Mouse (Mus musculus) heart, postnatal 0 days (tissue): ENCODE data around the gene Tpk1. TPM values are rescaled to one million over a fixed set of nuclear protein-coding genes. Genes with fewer than 3 reads are reported as not detected.
A peak's percentile ranks its signal among the peaks of the same experiment; 100 is the strongest.

ENCODE experiments used
- ATAC-seq: fragments of 200-750 bp; cut with Nextera tagmentation; 2 replicates; pipeline ENCODE4 v1.8.0; 2017; ENCODE audit warnings: low read depth, moderate number of reproducible peaks, moderate library complexity; ENCODE audit not compliant: insufficient read depth
- DNase-seq: peaks from one replicate; pipeline ENCODE4 v3.0.0-alpha.2; 2016; ENCODE audit warnings: low spot score
- H3K27ac ChIP-seq: fragments of 300-500 bp; sonication (generic); 2 replicates; pipeline ENCODE4 v1.5.1; 2014; ENCODE audit warnings: low read depth, mild to moderate bottlenecking
- H3K27me3 ChIP-seq: fragments of 300-500 bp; sonication (generic); 2 replicates; pipeline ENCODE4 v1.6.1; 2014; ENCODE audit warnings: low read length, mixed read lengths; ENCODE audit not compliant: control insufficient read depth, insufficient read depth
- H3K36me3 ChIP-seq: fragments of 300-500 bp; sonication (generic); replicated peaks from 2 replicates; pipeline ENCODE4 v1.6.1; 2014; ENCODE audit warnings: low read length, mixed read lengths; ENCODE audit not compliant: control insufficient read depth, insufficient read depth
- H3K4me1 ChIP-seq: fragments of 300-500 bp; sonication (generic); 2 replicates; pipeline ENCODE4 v1.6.1; 2014; ENCODE audit warnings: antibody characterized with exemption; ENCODE audit not compliant: control insufficient read depth, insufficient read depth
- H3K4me2 ChIP-seq: fragments of 300-500 bp; sonication (generic); 2 replicates; pipeline ENCODE4 v1.6.1; 2014; ENCODE audit warnings: low read depth, mild to moderate bottlenecking, low read length, moderate library complexity
- H3K4me3 ChIP-seq: fragments of 300-500 bp; sonication (generic); 2 replicates; pipeline ENCODE4 v1.5.1; 2014; ENCODE audit warnings: low read depth, low read length
- H3K9ac ChIP-seq: fragments of 300-500 bp; sonication (generic); replicated peaks from 2 replicates; pipeline ENCODE4 v1.6.1; 2014; ENCODE audit warnings: low read depth, low read length, mixed read lengths
- H3K9me3 ChIP-seq: fragments of 300-500 bp; sonication (generic); replicated peaks from 2 replicates; pipeline ENCODE4 v1.6.1; 2016; ENCODE audit warnings: low read length; ENCODE audit not compliant: control insufficient read depth
- CTCF ChIP-seq: IDR thresholded peaks from 2 replicates; pipeline ENCODE4 v1.5.1; 2016; ENCODE audit warnings: antibody characterized with exemption, control low read depth, low read depth
- EP300 ChIP-seq: IDR thresholded peaks from 2 replicates; pipeline ENCODE4 v1.6.1; 2016; ENCODE audit warnings: antibody characterized with exemption, low read depth
- WGBS: fragments of 180-500 bp; shearing (Covaris S2); extraction: QIAGEN DNeasy Blood & Tissue Kit; methylation state at CpG from one replicate; pipeline ENCODE4 v1.1.7; 2014; 5-methylcytosine and 5-hydroxymethylcytosine counted together
- polyA plus RNA-seq: library from polyadenylated mRNA; unstranded; fragments of >200 nt; fragmentation: Nextera tagmentation; extraction: Ambion mirVana; gene quantifications from 2 replicates; pipeline ENCODE4 v1.2.1, GENCODE M21; 2015
- total RNA-seq: library from RNA; depleted of rRNA; stranded (reverse); fragments of >200 nt; gene quantifications from 2 replicates; pipeline ENCODE4 v1.2.3, GENCODE M21; 2014; ENCODE audit warnings: low replicate concordance

The Tpk1 gene
- total and polyA plus RNA-seq, 2 experiments from 2014 or later = 2.8 to 6.3 TPM

DNA sequence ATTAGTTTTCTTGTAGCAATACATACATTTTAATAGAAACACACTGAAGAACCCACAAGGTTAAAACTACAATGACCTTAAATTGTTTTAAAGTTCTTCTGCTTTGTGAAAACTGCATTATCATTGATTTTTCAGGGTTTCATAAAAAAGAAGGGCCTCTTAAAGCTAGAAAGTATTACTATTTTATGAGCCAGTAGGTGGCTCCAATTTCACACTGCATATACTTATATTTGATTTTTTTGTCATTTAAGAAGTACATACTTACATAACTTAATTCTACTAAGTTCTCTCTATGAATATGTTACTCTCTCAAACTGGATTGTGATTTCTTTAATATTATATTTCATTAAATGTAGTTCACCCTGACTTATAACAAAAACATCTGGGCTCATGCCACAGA, 173.7 kb downstream of the Tpk1 start:
- ATAC-seq = no peak
- no peak overlapping the region for H3K4me2 ChIP-seq
- TF ChIP-seq CTCF (peak; percentile 17; the same call in 1 of the 2 replicates), EP300 (no peak)

DNA sequence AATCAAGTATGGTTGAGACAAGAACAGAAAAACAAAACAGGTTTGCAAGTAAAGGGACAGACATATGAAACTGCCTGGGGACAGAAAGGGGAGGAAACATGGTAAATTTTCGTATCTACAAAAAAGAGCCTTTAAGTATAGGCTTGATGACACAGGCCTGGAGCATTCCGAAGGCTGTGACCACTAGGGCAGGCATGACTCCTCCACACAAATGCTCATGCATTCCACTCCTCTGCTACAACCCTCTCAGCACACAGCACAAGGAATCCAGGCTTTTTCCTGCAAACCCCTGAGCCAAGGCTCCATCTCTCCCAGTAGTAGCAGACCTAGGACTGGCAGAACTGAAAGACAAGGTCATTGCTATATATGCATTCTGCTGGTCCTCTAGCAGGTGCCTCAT, 179.4 kb downstream of the Tpk1 start:
- H3K27me3 ChIP-seq = no peaks in the 10 kb centered on the region
- no peak overlapping the region for H3K9ac ChIP-seq
- no peak overlapping the region for H3K27ac ChIP-seq
- H3K9me3 ChIP-seq = no peaks in the 10 kb centered on the region
- no peak for ATAC-seq
- DNase-seq = no peak
- H3K4me1 ChIP-seq = no peaks in the 10 kb centered on the region
- H3K36me3 ChIP-seq = no peaks in the 10 kb centered on the region
- H3K4me3 ChIP-seq = no peak overlapping the region
- 66% methylated on average over 2 of the region's 2 CpGs for WGBS
- TF ChIP-seq CTCF = no peak
- no peak for TF ChIP-seq EP300
- no peak overlapping the region for H3K4me2 ChIP-seq

More for the DNA sequence above, 173.7 kb downstream of the Tpk1 start:
- no peaks in the 10 kb centered on the region for H3K9me3 ChIP-seq
- no peak overlapping the region for H3K27ac ChIP-seq
- no peaks in the 10 kb centered on the region for H3K36me3 ChIP-seq
- no peaks in the 10 kb centered on the region for H3K27me3 ChIP-seq
- DNase-seq = no peak
- no peaks in the 10 kb centered on the region for H3K4me1 ChIP-seq
- H3K4me3 ChIP-seq = no peak overlapping the region
- H3K9ac ChIP-seq = no peak overlapping the region

DNA sequence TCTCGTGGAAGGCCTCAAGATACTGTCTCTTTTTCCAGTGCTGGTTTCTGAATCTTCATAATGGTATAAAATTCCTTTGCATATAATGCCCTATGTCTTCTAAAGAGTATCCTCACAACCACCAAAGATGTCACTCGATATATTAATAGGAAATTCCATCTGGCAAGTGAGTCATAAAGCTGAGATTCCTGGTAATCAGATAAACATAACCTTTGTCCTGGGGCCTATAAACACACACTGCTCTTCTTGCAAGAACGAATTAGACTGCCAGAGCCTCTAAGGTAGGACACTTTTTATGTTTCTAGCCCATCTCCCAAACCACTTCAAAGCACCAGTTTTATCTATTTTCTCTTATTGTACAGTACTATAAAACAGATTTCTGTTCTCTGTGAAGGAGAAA, 185.4 kb downstream of the Tpk1 start:
- Histone ChIP-seq H3K4me1 (no peaks in the 10 kb centered on the region), H3K27ac (no peak overlapping the region), H3K9me3 (no peaks in the 10 kb centered on the region), H3K27me3 (no peaks in the 10 kb centered on the region), H3K4me3 (no peak overlapping the region), H3K36me3 (no peaks in the 10 kb centered on the region), H3K9ac (no peak overlapping the region), H3K4me2 (no peak overlapping the region)
- no peak for DNase-seq
- TF ChIP-seq EP300 (no peak), CTCF (no peak)
- ATAC-seq = no peak
- 62% methylated on average over 3 of the region's 3 CpGs for WGBS

DNA sequence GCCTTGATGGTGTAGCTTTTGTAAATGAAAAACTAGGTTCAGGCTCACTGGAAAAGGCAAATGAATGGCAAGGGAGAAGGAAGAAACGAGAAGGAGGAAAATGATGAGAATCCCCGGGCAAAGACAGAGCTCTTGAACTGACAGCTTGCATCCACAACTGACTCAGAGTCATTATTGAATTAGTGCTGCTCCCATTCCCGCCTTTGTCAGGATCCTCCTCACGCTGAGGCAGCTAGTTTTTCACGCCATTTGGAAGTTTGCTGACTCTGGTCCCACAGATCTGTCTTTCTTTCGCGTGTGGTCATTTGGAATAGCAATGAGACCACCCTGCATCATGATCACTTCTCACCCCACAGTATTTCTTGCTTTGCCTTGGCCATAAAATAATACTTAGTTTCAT, 187.3 kb downstream of the Tpk1 start:
- Histone ChIP-seq H3K36me3 (no peaks in the 10 kb centered on the region), H3K9me3 (no peaks in the 10 kb centered on the region), H3K4me1 (no peaks in the 10 kb centered on the region), H3K4me2 (no peak overlapping the region), H3K4me3 (no peak overlapping the region), H3K27ac (no peak overlapping the region), H3K9ac (no peak overlapping the region), H3K27me3 (no peaks in the 10 kb centered on the region)
- WGBS = 77% methylated on average over 7 of the region's 7 CpGs
- DNase-seq (no peak), ATAC-seq (no peak)
- TF ChIP-seq CTCF (no peak), EP300 (no peak)

DNA sequence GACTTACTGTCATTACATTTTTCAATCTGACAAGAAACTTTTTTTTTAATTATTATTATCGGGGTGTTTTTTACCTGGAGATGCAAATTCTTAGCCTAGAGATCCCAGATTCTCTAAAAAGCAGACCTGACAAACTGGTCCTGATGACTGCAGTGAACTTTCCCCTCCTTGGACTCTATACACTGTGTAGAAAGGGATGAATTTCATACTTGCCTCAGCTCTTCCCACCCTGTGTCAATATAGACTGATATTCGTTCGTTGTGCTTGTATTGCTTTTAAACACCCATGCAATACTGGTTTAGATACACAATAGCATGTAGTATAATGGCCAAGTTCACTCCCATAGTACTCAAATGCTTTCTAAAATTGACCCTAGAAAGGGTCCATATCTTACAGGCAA, 189.7 kb downstream of the Tpk1 start:
- ATAC-seq = no peak
- Histone ChIP-seq H3K4me3 (no peak overlapping the region), H3K4me2 (no peak overlapping the region), H3K4me1 (no peaks in the 10 kb centered on the region), H3K36me3 (no peaks in the 10 kb centered on the region), H3K9me3 (no peaks in the 10 kb centered on the region), H3K9ac (no peak overlapping the region), H3K27me3 (no peaks in the 10 kb centered on the region), H3K27ac (no peak overlapping the region)
- DNase-seq = no peak
- 81% methylated on average over 3 of the region's 3 CpGs for WGBS
- no peak for TF ChIP-seq EP300
- no peak for TF ChIP-seq CTCF

DNA sequence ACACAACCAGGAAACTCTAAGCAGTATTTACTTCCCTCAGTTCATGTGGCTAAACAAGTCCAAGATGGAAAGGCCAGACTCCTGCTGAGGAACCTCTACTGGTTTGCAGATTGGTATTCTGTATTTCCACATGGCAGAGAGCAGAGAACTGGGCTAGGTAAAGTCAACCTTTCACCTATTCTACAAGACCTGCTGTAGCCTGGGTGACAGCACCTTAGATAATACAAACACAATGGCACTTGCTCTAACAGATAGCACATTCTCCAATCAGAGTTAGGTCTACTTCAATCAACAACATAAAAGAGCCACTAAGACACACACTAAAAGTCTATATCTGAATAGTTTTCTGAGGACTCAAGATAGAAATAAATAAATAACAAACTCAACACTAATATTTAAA, 190.2 kb downstream of the Tpk1 start:
- no peak overlapping the region for H3K27ac ChIP-seq
- no peaks in the 10 kb centered on the region for H3K36me3 ChIP-seq
- no peak overlapping the region for H3K4me2 ChIP-seq
- TF ChIP-seq EP300 = no peak
- TF ChIP-seq CTCF = no peak
- no peaks in the 10 kb centered on the region for H3K27me3 ChIP-seq
- DNase-seq (no peak), ATAC-seq (no peak)
- H3K4me3 ChIP-seq = no peak overlapping the region
- H3K4me1 ChIP-seq = no peaks in the 10 kb centered on the region
- no peaks in the 10 kb centered on the region for H3K9me3 ChIP-seq
- H3K9ac ChIP-seq = no peak overlapping the region
